Mouse (Mus musculus) MEL (cell line): ENCODE data around the gene 5730596B20Rik. TPM values are rescaled to one million over a fixed set of nuclear protein-coding genes. Genes with fewer than 3 reads are reported as not detected.

ENCODE experiments used
- DNase-seq: peaks from one replicate; pipeline ENCODE4 v3.0.0; 2011; ENCODE audit warnings: low read depth, low spot score
- H3K27ac ChIP-seq: 2 replicates; pipeline ENCODE4 v1.5.1; 2012; ENCODE audit warnings: low read depth, mild to moderate bottlenecking, control low read depth, low read length, moderate library complexity; ENCODE audit not compliant: control insufficient read depth
- H3K27me3 ChIP-seq, 2 experiments: fragments of 150-350 bp in 1 of 2; sonication (generic) in 1 of 2; 2 replicates each; pipeline ENCODE4 v1.6.1; 2012; ENCODE audit warnings: low read length in 2 of 2, mild to moderate bottlenecking in 2 of 2, improper control_type of control experiment in 1 of 2, moderate library complexity in 1 of 2; ENCODE audit not compliant: insufficient read depth in 2 of 2, control insufficient read depth in 1 of 2
- H3K36me3 ChIP-seq, 2 experiments: 2 replicates each; pipeline ENCODE4 v1.6.1; 2012 to 2014; ENCODE audit warnings: low read length in 2 of 2, improper control_type of control experiment in 1 of 2, inconsistent platforms in 1 of 2, mild to moderate bottlenecking in 1 of 2; ENCODE audit not compliant: insufficient read depth in 2 of 2, control insufficient read depth in 1 of 2
- H3K4me1 ChIP-seq, 2 experiments: fragments of 150-350 bp in 1 of 2; sonication (generic) in 1 of 2; 2 replicates each; pipeline ENCODE4 v1.6.1; 2012; ENCODE audit warnings: low read length in 2 of 2, improper control_type of control experiment in 1 of 2, mild to moderate bottlenecking in 1 of 2; ENCODE audit not compliant: insufficient read depth in 2 of 2, control insufficient read depth in 1 of 2
- H3K4me3 ChIP-seq, 2 experiments: fragments of 150-350 bp in 1 of 2; sonication (generic) in 1 of 2; 2 replicates each; pipeline ENCODE4 v1.5.1; 2012; ENCODE audit warnings: low read depth in 2 of 2, low read length in 2 of 2, mild to moderate bottlenecking in 2 of 2, moderate library complexity in 2 of 2, control low read depth in 1 of 2, improper control_type of control experiment in 1 of 2; ENCODE audit not compliant: control insufficient read depth in 1 of 2, insufficient read depth in 1 of 2
- H3K79me2 ChIP-seq: 2 replicates; pipeline ENCODE4 v1.6.1; 2012; ENCODE audit warnings: mild to moderate bottlenecking, low read length, moderate library complexity; ENCODE audit not compliant: control insufficient read depth, poor library complexity, insufficient read depth
- H3K9ac ChIP-seq: 2 replicates; pipeline ENCODE4 v1.6.1; 2012; ENCODE audit warnings: low read depth, mild to moderate bottlenecking, control low read depth, low read length, moderate library complexity; ENCODE audit not compliant: control insufficient read depth, poor library complexity, severe bottlenecking
- H3K9me3 ChIP-seq: fragments of 150-350 bp; sonication (generic); replicated peaks from 2 replicates; pipeline ENCODE4 v1.6.1; 2012; ENCODE audit warnings: mild to moderate bottlenecking, low read length, improper control_type of control experiment, moderate library complexity; ENCODE audit not compliant: insufficient read depth
- CHD2 ChIP-seq: IDR thresholded peaks from 2 replicates; pipeline ENCODE4 v1.6.1; 2011; ENCODE audit warnings: low read length, improper control_type of control experiment
- CTCF ChIP-seq, 3 experiments: IDR thresholded peaks in 2 of 3; conservative IDR thresholded peaks in 1 of 3; 2 replicates each; pipeline ENCODE4 v1.5.1; 2011 to 2012; ENCODE audit warnings: low read length in 3 of 3, low read depth in 2 of 3, mild to moderate bottlenecking in 2 of 3, improper control_type of control experiment in 1 of 3, inconsistent platforms in 1 of 3, mixed read lengths in 1 of 3, moderate library complexity in 1 of 3; ENCODE audit not compliant: control insufficient read depth in 1 of 3, insufficient read depth in 1 of 3, poor library complexity in 1 of 3, severe bottlenecking in 1 of 3
- E2F4 ChIP-seq: IDR thresholded peaks from 2 replicates; pipeline ENCODE4 v1.6.1; 2011; ENCODE audit warnings: low read depth, low read length, improper control_type of control experiment, borderline replicate concordance
- ETS1 ChIP-seq: IDR thresholded peaks from 2 replicates; pipeline ENCODE4 v1.6.1; 2012; ENCODE audit warnings: low read depth, mild to moderate bottlenecking, inconsistent platforms, low read length, improper control_type of control experiment, moderate library complexity
- GABPA ChIP-seq: IDR thresholded peaks from 2 replicates; pipeline ENCODE4 v1.6.1; 2012; ENCODE audit warnings: low read depth, mild to moderate bottlenecking, inconsistent platforms, low read length, improper control_type of control experiment, moderate library complexity
- GATA1 ChIP-seq: IDR thresholded peaks from 2 replicates; pipeline ENCODE4 v1.6.1; 2011; ENCODE audit warnings: low read depth, low read length, improper control_type of control experiment
- JUND ChIP-seq: IDR thresholded peaks from 2 replicates; pipeline ENCODE4 v1.6.1; 2011; ENCODE audit warnings: low read depth, mild to moderate bottlenecking, improper control_type of control experiment, low read length
- MAFK ChIP-seq: IDR thresholded peaks from 2 replicates; pipeline ENCODE4 v1.6.1; 2011; ENCODE audit warnings: low read depth, mild to moderate bottlenecking, low read length, improper control_type of control experiment, borderline replicate concordance
- MAX ChIP-seq: IDR thresholded peaks from 2 replicates; pipeline ENCODE4 v1.6.1; 2011; ENCODE audit warnings: low read length, improper control_type of control experiment
- MXI1 ChIP-seq: IDR thresholded peaks from 2 replicates; pipeline ENCODE4 v1.6.1; 2011; ENCODE audit warnings: mild to moderate bottlenecking, low read depth, low read length, improper control_type of control experiment
- MYB ChIP-seq: IDR thresholded peaks from 2 replicates; pipeline ENCODE4 v1.6.1; 2011; ENCODE audit warnings: mild to moderate bottlenecking, low read depth, low read length, improper control_type of control experiment
- MYC ChIP-seq: IDR thresholded peaks from 2 replicates; pipeline ENCODE4 v1.6.1; 2011; ENCODE audit warnings: low read depth, mild to moderate bottlenecking, low read length, improper control_type of control experiment, moderate library complexity
- POLR2AphosphoS2 ChIP-seq: IDR thresholded peaks from 2 replicates; pipeline ENCODE4 v1.6.1; 2011; ENCODE audit warnings: low read length, improper control_type of control experiment
- RAD21 ChIP-seq: IDR thresholded peaks from 2 replicates; pipeline ENCODE4 v1.6.1; 2011; ENCODE audit warnings: mild to moderate bottlenecking, low read depth, low read length, improper control_type of control experiment
- TAL1 ChIP-seq: IDR thresholded peaks from 2 replicates; pipeline ENCODE4 v1.6.1; 2012; ENCODE audit warnings: mild to moderate bottlenecking, inconsistent platforms, low read length, moderate library complexity, mixed read lengths
- TBP ChIP-seq: IDR thresholded peaks from 2 replicates; pipeline ENCODE4 v1.8.0; 2011; ENCODE audit warnings: low read depth, low read length, improper control_type of control experiment
- TCF12 ChIP-seq: IDR thresholded peaks from 2 replicates; pipeline ENCODE4 v1.6.1; 2014; ENCODE audit warnings: low read depth, mild to moderate bottlenecking, inconsistent platforms, low read length, improper control_type of control experiment, moderate library complexity
- UBTF ChIP-seq: IDR thresholded peaks from 2 replicates; pipeline ENCODE4 v1.6.1; 2012; ENCODE audit warnings: low read depth, mild to moderate bottlenecking, inconsistent platforms, low read length, improper control_type of control experiment, moderate library complexity, borderline replicate concordance; ENCODE audit not compliant: insufficient read depth
- USF2 ChIP-seq, 2 experiments: IDR thresholded peaks; 2 replicates each; pipeline ENCODE4 v1.6.1; 2011 to 2012; ENCODE audit warnings: improper control_type of control experiment in 2 of 2, low read length in 2 of 2, borderline replicate concordance in 1 of 2, inconsistent platforms in 1 of 2, low read depth in 1 of 2, mild to moderate bottlenecking in 1 of 2; ENCODE audit not compliant: insufficient read depth in 1 of 2
- ZC3H11A ChIP-seq: IDR thresholded peaks from 2 replicates; pipeline ENCODE4 v1.6.1; 2012; ENCODE audit warnings: low read depth, mild to moderate bottlenecking, inconsistent platforms, low read length, improper control_type of control experiment
- ZKSCAN1 ChIP-seq: IDR thresholded peaks from 2 replicates; pipeline ENCODE4 v1.6.1; 2012; ENCODE audit warnings: low read depth, mild to moderate bottlenecking, inconsistent platforms, low read length, improper control_type of control experiment, moderate library complexity
- polyA plus RNA-seq, 2 experiments: library from polyadenylated mRNA; stranded (reverse) in 1 of 2; unstranded in 1 of 2; fragments of >175 nt in 1 of 2; fragments of >200 nt in 1 of 2; gene quantifications; 2 replicates each; pipeline versions ENCODE4 v1.2.1 to v1.2.4; 2012; ENCODE audit warnings: low replicate concordance in 2 of 2, low read depth in 1 of 2; ENCODE audit not compliant: insufficient read length in 2 of 2, insufficient read depth in 1 of 2, missing spikeins in 1 of 2
- total RNA-seq: library from RNA; depleted of rRNA; stranded (reverse); fragments of 300-350 nt; gene quantifications from 2 replicates; pipeline ENCODE4 v1.2.3, GENCODE M21; 2012

Gene 5730596B20Rik
- total and polyA plus RNA-seq, 3 experiments = not detected

GRCm38 (mm10) chr6:52224895-52225611, 47.8 kb downstream of the 5730596B20Rik start:
- no peaks in the 10 kb centered on the region for H3K27me3 ChIP-seq
- no peak overlapping the region for H3K27ac ChIP-seq
- TF ChIP-seq UBTF = no peak
- H3K79me2 ChIP-seq = no peaks in the 10 kb centered on the region
- H3K4me1 ChIP-seq = no peaks in the 10 kb centered on the region
- no peaks in the 10 kb centered on the region for H3K36me3 ChIP-seq
- H3K9ac ChIP-seq = no peak overlapping the region
- no peaks in the 10 kb centered on the region for H3K9me3 ChIP-seq
- DNase-seq = no peak
- no peak overlapping the region for H3K4me3 ChIP-seq

DNA sequence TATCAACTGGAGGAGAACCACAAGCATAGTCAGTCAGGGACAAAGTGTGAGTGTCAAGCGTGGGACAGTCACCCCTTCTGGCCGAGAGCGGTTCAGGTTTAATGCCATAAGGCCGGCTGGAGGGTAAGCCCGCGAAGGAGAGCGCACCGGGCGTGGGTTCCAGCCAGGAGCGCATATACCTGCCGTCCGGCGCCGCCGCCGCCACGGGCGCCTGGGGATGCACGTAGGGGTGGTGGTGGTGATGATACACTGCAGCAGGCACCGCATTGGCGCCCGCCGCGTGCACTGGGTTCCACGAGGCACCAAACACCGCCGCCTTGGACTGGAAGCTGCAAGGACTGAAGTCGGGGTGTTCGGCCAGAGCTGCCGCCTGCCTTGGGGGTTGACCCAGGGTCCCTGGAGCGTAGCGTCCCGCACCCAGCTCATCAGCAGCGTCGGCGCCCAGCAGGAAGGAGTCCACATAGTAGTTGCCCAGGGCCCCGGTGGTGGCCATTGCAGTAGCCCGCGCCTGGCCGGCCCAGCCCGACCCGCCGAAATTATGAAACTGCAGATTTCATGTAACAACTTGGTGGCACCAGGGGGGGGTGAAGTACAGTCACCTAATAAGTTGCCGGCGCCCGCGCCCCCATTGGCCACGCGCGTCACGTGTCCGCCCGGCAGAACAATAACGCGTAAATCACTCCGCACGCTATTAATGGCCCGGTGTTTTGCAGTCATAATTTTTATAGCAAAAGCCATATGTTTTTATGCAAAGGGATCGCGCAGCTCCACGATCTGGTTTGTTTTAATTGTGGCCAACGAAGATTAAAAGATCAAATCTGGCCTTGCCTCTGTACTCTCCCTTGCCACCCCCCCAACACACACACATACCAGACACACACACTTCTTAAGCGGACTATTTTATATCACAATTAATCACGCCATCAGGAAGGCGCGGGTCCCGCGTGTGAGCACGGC, 48.6 kb downstream of the 5730596B20Rik start:
- Histone ChIP-seq H3K9me3 (no peaks in the 10 kb centered on the region), H3K4me3 (no peak overlapping the region), H3K9ac (no peak overlapping the region), H3K27me3 (no peaks in the 10 kb centered on the region), H3K4me1 (no peaks in the 10 kb centered on the region), H3K27ac (no peak overlapping the region), H3K79me2 (no peaks in the 10 kb centered on the region), H3K36me3 (no peaks in the 10 kb centered on the region)
- TF ChIP-seq CHD2 (no peak), GATA1 (no peak), E2F4 (no peak), MAFK (no peak), CTCF (IDR thresholded peaks at IDR 0.05 in 2 of 3, conservative IDR thresholded peaks at IDR 0.05 in 1 of 3; ENCODE audit: control insufficient read depth in 1 of 3, insufficient read depth in 1 of 3, low read depth in 2 of 3, low read length in 3 of 3, poor library complexity in 1 of 3, severe bottlenecking in 1 of 3) (no peak), JUND (no peak), GABPA (no peak), MAX (no peak)
- DNase-seq = no peak

GRCm38 (mm10) chr6:52226569-52227257, 49.4 kb downstream of the 5730596B20Rik start:
- DNase-seq = no peak
- H3K27ac ChIP-seq = no peak overlapping the region
- H3K4me3 ChIP-seq = no peak overlapping the region
- H3K4me1 ChIP-seq = no peaks in the 10 kb centered on the region
- no peak overlapping the region for H3K9ac ChIP-seq
- no peaks in the 10 kb centered on the region for H3K27me3 ChIP-seq
- H3K9me3 ChIP-seq = no peaks in the 10 kb centered on the region
- no peaks in the 10 kb centered on the region for H3K79me2 ChIP-seq
- no peaks in the 10 kb centered on the region for H3K36me3 ChIP-seq
- TF ChIP-seq MXI1 (no peak), ZKSCAN1 (no peak), USF2 (IDR thresholded peaks at IDR 0.05; ENCODE audit: borderline replicate concordance in 1 of 2, insufficient read depth in 1 of 2, low read depth in 1 of 2, low read length in 2 of 2) (no peak), MAFK (no peak), TBP (no peak), MAX (no peak), GABPA (no peak), RAD21 (no peak), MYC (no peak), MYB (no peak), TAL1 (no peak), TCF12 (no peak), E2F4 (no peak), ETS1 (no peak), ZC3H11A (no peak), POLR2AphosphoS2 (no peak)
